Mouse (Mus musculus) C2C12 (cell line): ENCODE measurements around the gene Pla1a.

Experiments used
- CTCF ChIP-seq: IDR thresholded peaks from one replicate; pipeline ENCODE4 v1.5.1; 2011; ENCODE audit not compliant: control insufficient read depth, insufficient read depth, insufficient read length
- MAX ChIP-seq: IDR thresholded peaks from one replicate; pipeline ENCODE4 v1.6.1; 2011; ENCODE audit warnings: mild to moderate bottlenecking, control low read depth

DNA sequence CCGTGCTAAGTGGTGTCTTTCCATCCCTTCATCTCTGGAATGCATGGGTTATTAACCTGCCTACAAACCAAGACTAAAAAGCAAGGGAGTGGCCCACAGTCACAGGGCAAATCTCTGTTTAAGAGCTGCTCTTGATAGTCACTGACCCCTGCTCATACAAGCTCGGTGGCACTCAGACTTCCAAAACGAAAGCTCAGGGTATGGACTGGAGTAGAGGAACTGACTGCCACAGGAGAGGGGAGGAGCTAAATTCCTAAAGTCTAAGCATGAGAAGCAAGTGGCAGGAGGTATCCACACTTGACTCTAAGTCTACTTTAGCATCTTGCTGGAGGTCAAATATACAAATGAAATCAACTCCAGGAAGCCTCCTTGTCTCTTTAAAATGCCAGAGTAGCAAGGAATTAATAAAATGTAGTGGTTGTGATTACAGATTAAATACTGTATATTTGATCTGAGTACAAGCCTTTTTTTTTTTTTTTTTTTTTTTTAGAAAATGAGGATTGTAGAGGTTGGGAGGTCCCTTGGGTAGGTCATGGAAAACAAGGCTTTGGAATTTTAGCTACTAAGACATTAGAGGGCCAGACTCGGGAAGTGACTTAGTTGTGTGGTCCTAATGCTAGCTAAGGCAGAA is 42.9 kb upstream of the Pla1a start:
- TF ChIP-seq CTCF (no peak), MAX (no peak)
